Mouse (Mus musculus): ENCODE measurements around the gene Gm20388. TPM values are rescaled to one million over a fixed set of nuclear protein-coding genes. Genes with fewer than 3 reads are reported as not detected.

Gene Gm20388
- polyA plus RNA-seq, 1 experiment from 2014 or later = 5.5 TPM

DNA sequence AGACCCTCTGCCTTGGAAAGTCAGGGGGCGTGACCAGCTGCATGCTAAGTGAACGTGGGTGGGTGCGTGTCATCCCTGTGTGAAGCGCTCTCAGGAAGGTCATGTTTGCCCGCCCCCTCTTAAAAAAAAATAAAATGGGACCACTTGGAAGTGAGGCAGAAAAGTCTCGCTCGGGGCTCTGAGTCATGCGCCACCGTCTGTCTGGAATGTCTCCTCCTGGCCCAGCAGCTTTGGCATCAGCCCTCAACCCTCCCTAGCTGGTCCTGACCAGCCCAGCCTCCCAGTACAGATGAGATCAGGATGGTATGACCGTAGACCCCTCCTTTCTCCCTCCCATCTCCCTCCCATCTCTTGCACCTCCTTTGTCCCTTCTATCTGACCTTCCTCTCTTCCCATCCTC lies 2314.8 kb downstream of the Gm20388 start:
- no peak for DNase-seq (ENCODE audit: extremely low spot score, low spot score)
- Histone ChIP-seq H3K27ac (no peak overlapping the region), H3K27me3 (ENCODE audit: poor library complexity, severe bottlenecking) (peaks cover 53% of the 10 kb centered on the region), H3K9me3 (no peaks in the 10 kb centered on the region), H3K4me3 (no peak overlapping the region), H3K36me3 (replicated peaks) (no peaks in the 10 kb centered on the region), H3K4me1 (peaks cover 37% of the 10 kb centered on the region)
- WGBS = 80% methylated on average over 10 of the region's 10 CpGs

DNA sequence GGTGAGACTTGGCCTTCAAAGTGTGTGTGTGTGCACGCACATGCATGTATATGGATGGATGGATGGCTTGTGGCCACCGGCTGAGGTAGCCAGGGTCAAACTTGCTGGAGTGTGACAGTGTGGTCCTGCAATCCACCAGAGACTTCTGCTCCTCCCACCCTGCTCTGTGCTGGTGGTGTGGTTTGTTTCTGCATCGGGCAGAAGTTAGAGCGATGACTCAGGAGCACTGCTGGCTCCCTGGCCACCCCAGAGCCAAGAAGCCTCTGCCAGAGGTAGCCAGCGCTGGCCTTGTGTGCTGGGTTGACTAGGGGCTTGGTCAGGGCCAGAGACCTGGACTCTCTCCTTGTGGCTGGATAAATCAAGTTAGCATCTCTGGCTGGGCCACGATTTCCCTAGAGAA lies 2316.7 kb downstream of the Gm20388 start:
- no peak for DNase-seq (ENCODE audit: extremely low spot score, low spot score)
- Histone ChIP-seq H3K4me3 (no peak overlapping the region), H3K27ac (no peak overlapping the region), H3K27me3 (ENCODE audit: poor library complexity, severe bottlenecking) (peaks cover 72% of the 10 kb centered on the region), H3K4me1 (peaks cover 56% of the 10 kb centered on the region), H3K9me3 (no peaks in the 10 kb centered on the region), H3K36me3 (replicated peaks) (no peaks in the 10 kb centered on the region)
- WGBS = 85% methylated on average over 6 of the region's 6 CpGs

DNA sequence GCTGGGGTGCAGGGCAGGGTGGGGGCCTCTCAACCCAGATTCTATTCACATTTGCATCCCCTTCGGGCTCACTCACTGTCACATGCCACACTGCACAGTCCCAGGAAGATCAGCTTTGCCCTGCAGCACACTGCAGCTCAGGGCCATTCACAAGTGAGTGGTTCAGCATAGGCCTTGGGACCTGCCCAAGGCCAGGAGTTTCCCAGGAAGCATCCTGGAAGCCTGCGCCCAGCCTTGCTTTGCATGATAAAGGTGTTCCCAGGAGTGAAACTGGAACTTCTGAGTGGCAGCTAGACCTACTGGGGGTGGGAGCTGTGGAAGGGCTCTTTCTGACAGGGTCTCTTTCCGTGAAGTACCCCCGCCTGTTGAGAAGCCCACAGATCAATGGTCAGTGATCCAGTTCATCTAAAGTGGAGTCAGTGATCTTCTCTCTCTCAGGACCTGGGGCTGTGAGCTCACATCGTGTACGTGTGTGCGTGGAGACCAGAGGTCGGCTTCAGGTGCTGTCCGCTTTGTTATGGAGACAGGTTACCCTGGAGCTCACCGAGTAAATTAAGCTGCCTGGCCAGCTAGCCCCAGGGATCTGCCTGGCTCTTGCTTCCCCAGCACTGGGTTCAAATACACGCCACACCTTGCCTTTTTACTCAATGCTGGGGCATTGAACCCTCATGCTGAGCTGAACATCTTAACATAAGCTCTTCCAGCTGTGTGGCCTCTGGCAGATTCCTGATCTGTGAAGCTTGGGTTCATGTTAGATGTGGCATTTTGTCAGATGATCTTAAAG lies 2318.3 kb downstream of the Gm20388 start:
- no peaks in the 10 kb centered on the region for H3K9me3 ChIP-seq
- peaks cover 85% of the 10 kb centered on the region for H3K27me3 ChIP-seq (ENCODE audit: poor library complexity, severe bottlenecking)
- no peak overlapping the region for H3K27ac ChIP-seq
- no peak overlapping the region for H3K4me3 ChIP-seq
- WGBS = 36% methylated on average over 11 of the region's 11 CpGs
- H3K4me1 ChIP-seq = peaks cover 64% of the 10 kb centered on the region
- H3K36me3 ChIP-seq (replicated peaks) = no peaks in the 10 kb centered on the region
- no peak for DNase-seq (ENCODE audit: extremely low spot score, low spot score)

DNA sequence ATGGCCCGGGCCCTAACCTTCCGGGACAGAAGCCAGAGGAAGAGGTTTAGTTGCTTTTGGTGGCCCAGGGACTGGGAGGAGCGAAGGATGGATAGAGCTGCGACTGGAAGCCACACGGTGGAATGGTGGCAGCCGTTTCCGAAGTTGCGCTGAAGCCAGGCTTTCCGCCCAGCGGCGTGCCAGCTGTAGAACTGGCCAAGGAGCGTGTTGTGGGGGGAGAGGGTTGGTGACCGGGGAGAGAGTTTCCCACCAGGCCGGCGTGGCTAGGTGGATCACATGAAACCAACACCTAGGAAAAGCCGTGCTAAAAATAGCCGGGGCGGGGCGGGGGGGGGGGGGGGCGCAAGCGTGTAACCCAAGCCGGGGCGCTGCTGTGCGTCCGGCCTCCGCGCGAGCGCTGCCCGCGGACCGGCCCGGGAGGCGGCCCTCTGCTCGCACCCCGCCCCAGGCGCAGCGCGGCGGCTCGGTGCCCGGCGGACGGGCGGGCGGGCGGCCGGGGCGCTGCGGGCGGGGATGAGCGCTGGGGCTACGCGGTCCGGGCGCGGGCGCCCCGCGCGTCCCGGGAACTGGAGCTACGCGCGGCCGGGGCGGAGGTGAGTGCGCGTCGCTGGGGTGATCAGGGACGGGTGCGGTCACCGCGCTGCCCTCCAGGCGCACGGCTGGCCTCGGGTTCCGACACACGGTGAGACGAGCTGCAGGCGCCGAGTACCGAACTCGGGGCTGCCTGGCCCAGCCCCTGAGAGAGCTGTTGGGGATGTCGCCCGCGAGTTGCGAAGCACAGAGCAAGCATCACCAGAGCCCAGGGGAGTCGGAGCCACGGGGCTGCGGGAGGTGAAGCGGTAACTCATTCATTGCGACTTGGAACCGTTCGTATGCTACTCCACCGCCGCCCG lies 2319.4 kb downstream of the Gm20388 start:
- Histone ChIP-seq H3K36me3 (replicated peaks) (no peaks in the 10 kb centered on the region), H3K27ac (peak overlapping the region; percentile 45), H3K4me1 (peaks cover 60% of the 10 kb centered on the region), H3K4me3 (peak overlapping the region; percentile 64), H3K9me3 (no peaks in the 10 kb centered on the region), H3K27me3 (ENCODE audit: poor library complexity, severe bottlenecking) (peaks cover 94% of the 10 kb centered on the region)
- DNase-seq (ENCODE audit: extremely low spot score, low spot score) = peak; percentile 28
- under 1% methylated on average over 86 of the region's 98 CpGs for WGBS

DNA sequence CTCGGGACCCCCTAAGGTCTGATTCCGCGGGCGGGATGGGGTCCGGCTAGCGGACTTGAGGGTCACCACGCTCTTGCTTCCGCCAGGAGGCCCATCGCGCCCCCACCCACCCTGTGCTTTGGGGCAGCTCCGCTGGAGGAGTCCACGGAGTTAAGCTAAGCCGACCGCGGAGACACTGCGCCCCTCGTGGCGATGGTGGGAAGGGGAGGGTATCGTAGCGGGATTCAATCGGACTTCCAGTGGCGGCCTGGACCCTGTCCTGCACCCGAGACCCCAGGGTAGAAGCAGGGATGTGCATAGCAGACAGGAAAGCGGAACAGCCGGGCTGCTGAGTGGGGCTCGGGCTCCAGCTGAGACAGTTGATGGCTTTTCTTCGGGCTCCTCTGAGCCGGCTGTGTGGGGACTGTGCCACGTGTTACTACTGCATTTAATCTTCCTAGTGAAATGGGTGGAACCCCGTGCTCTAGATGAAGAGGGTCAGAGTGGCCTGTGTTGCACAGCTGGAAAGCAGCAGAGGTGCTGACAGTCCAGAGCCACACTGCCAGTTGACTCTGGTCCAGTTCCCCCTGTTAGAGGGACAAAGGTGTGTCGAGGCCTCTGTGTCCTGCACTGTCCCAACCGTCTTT lies 2320.2 kb downstream of the Gm20388 start:
- Histone ChIP-seq H3K36me3 (replicated peaks) (no peaks in the 10 kb centered on the region), H3K4me1 (peaks cover 53% of the 10 kb centered on the region), H3K9me3 (no peaks in the 10 kb centered on the region), H3K27ac (peak overlapping the region; percentile 45; the same call in 1 of the 2 replicates), H3K4me3 (peak overlapping the region; percentile 64), H3K27me3 (ENCODE audit: poor library complexity, severe bottlenecking) (peaks cover 87% of the 10 kb centered on the region)
- peak; percentile 81 for DNase-seq (ENCODE audit: extremely low spot score, low spot score)
- 6% methylated on average over 32 of the region's 32 CpGs for WGBS

DNA sequence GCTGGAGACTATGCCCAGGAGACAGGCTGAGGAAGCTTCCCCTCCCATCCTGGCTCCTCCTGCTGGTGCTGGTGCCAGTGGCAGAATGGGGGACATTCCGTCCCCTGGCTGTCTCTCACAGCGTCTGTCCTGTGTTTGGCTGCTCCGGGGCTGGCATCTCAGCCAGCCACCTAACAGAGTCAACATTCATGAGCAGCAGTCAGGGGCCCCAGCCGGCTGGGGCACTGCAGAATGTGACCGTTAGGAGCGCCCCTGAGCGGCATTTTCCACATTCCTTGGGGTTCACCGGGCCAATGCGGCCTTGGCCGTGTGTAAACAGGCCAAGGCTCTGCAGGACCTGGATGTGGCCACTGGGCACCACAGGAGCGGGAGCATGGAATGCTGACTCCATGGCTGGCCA lies 2323.4 kb downstream of the Gm20388 start:
- Histone ChIP-seq H3K4me1 (peaks cover 56% of the 10 kb centered on the region), H3K27ac (no peak overlapping the region; the same call in 1 of the 2 replicates), H3K4me3 (no peak overlapping the region), H3K27me3 (ENCODE audit: poor library complexity, severe bottlenecking) (peaks cover 56% of the 10 kb centered on the region), H3K9me3 (no peaks in the 10 kb centered on the region), H3K36me3 (replicated peaks) (no peaks in the 10 kb centered on the region)
- peak; percentile 30 for DNase-seq (ENCODE audit: extremely low spot score, low spot score)
- WGBS = 38% methylated on average over 11 of the region's 11 CpGs

DNA sequence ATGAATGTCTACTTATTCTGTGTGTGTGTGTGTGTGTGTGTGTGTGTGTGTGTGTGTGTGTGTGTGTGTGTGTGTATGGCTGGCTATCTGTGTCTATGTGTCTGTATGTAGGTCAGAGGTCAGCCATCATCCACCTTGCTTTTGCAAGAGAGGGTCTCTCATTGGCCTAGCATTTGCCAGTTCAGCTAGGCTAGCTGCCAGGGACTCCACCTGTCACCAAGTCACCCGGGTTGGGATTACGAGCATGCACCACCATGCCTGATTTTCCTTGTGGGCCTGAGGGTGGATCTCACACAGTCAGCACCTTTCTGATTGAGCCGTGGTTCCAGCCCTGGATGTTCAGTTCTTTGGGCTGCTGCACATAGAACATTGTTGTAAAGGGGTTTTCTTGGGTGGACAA lies 2325.9 kb downstream of the Gm20388 start:
- no peaks in the 10 kb centered on the region for H3K36me3 ChIP-seq (replicated peaks)
- peaks cover 32% of the 10 kb centered on the region for H3K27me3 ChIP-seq (ENCODE audit: poor library complexity, severe bottlenecking)
- no peak for DNase-seq (ENCODE audit: extremely low spot score, low spot score)
- 94% methylated on average over 3 of the region's 3 CpGs for WGBS
- no peaks in the 10 kb centered on the region for H3K9me3 ChIP-seq
- no peak overlapping the region for H3K4me3 ChIP-seq
- no peak overlapping the region for H3K27ac ChIP-seq
- peaks cover 41% of the 10 kb centered on the region for H3K4me1 ChIP-seq

DNA sequence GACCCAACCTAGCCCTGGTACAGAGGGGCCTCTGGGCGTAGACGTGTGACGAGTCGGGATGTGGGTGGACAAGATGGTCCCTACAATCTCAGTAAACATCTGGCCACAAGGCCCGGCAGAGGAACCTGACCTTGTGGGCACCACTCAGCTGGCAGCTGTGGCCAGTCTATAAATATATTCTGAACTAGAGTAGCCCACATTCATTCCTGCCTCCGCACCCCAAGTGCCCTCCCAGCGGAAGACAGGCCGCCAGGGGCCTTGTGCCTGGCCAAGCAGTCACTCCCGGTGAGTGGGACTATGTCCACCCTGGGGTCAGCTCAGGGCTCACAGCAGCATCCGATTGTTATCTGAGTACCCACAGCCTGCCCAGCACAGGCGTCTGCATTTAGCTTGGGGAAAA lies 2327.6 kb downstream of the Gm20388 start:
- Histone ChIP-seq H3K9me3 (no peaks in the 10 kb centered on the region), H3K27me3 (ENCODE audit: poor library complexity, severe bottlenecking) (peaks cover 15% of the 10 kb centered on the region), H3K27ac (no peak overlapping the region), H3K4me1 (peaks cover 27% of the 10 kb centered on the region), H3K36me3 (replicated peaks) (no peaks in the 10 kb centered on the region), H3K4me3 (no peak overlapping the region)
- WGBS = 83% methylated on average over 11 of the region's 11 CpGs
- no peak for DNase-seq (ENCODE audit: extremely low spot score, low spot score)

DNA sequence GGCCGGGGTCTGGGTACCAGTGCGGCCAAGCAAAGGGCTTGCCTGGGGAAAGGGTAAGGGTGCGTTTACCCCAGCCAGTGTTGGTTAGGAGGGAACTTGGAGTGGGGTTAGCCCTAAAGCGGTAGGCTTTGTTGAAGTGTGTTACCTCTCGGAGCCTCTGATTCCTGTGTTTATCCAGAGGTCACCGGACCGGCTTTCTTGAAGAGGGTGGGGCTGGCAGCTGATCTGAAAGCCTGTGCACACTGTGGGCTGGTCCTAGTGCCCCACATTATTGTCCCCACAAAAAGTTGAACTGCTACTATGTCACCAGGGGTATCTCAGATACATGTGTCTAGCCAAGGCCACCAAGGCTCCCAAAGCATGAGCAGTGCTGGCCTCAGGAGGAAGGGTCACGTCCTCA lies 2328.1 kb downstream of the Gm20388 start:
- H3K4me1 ChIP-seq = peaks cover 23% of the 10 kb centered on the region
- 0 out of 2 replicates have a peak, but pooled peaks cover 10% of the 10 kb centered on the region for H3K27me3 ChIP-seq (ENCODE audit: poor library complexity, severe bottlenecking)
- no peaks in the 10 kb centered on the region for H3K36me3 ChIP-seq (replicated peaks)
- no peaks in the 10 kb centered on the region for H3K9me3 ChIP-seq
- 80% methylated on average over 8 of the region's 8 CpGs for WGBS
- DNase-seq (ENCODE audit: extremely low spot score, low spot score) = no peak
- H3K4me3 ChIP-seq = no peak overlapping the region
- H3K27ac ChIP-seq = no peak overlapping the region

DNA sequence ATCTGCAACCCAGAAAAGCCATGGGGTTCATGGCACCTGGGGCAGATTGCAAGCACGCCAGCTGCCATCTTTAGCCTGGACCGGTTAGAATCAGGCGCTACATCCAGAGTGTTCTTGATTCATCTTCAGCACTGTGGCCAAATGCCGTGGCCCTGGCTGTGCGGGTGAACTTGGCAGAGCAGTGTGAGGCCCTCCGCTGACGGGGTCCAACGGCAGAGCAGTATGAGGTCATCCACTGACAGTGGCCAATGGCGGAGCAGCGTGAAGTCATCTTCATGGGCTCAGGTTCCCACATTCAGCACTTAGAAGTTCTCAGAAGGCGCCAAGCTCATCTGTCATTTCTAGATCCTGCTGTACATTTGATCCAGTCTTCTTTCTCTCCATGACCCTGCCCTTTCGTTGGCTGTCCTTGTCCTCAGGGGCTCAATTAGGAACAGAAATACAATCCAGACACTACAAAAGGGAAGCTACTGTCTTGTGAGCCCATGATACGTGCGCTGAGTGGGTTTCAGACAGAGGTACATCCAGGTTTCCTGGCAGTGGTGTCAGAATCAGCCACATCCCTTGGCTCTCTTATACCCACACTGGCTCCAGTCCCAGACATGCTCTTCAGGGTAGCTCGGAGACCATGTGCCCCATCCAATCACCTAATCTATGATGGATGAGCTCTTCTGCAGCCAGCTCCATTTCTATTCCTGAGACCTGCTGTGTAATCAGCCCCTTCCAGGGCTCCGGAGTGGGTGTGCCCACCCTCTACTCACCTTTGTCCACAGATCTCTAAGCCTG lies 2329.8 kb downstream of the Gm20388 start:
- WGBS = 89% methylated on average over 16 of the region's 16 CpGs
- no peak overlapping the region for H3K4me3 ChIP-seq
- H3K9me3 ChIP-seq = no peaks in the 10 kb centered on the region

DNA sequence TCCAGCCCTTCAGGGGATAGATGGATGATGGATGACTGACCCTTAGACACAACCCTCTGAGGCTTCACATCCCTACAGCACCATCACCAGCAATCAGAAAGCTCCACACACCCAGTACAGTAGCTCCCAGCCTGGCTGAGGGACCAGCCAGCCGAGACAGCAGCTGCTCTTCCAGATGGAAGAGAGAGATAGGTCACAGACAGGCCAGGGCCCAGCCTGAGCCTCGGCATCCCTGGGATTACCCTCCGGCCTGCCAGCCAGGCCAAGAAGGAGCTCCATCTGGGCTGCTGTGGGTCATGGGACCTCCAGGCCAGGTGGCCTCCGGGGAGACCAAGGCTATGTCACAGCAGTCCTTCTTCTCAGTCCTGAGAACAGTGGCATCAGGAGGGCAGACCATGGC lies 2332.7 kb downstream of the Gm20388 start:
- no peak overlapping the region for H3K27ac ChIP-seq
- H3K4me3 ChIP-seq = no peak overlapping the region
- no peak for DNase-seq (ENCODE audit: extremely low spot score, low spot score)
- H3K9me3 ChIP-seq = no peaks in the 10 kb centered on the region
- 87% methylated on average over 4 of the region's 4 CpGs for WGBS
- H3K27me3 ChIP-seq (ENCODE audit: poor library complexity, severe bottlenecking) = no peaks in the 10 kb centered on the region
- H3K36me3 ChIP-seq (replicated peaks) = no peaks in the 10 kb centered on the region
- peaks cover 31% of the 10 kb centered on the region for H3K4me1 ChIP-seq

More for the DNA sequence above, 2329.8 kb downstream of the Gm20388 start:
- H3K4me1 ChIP-seq = peaks cover 13% of the 10 kb centered on the region
- no peak overlapping the region for H3K27ac ChIP-seq
- H3K36me3 ChIP-seq (replicated peaks) = no peaks in the 10 kb centered on the region
- DNase-seq (ENCODE audit: extremely low spot score, low spot score) = no peak
- H3K27me3 ChIP-seq (ENCODE audit: poor library complexity, severe bottlenecking) = no peaks in the 10 kb centered on the region

DNA sequence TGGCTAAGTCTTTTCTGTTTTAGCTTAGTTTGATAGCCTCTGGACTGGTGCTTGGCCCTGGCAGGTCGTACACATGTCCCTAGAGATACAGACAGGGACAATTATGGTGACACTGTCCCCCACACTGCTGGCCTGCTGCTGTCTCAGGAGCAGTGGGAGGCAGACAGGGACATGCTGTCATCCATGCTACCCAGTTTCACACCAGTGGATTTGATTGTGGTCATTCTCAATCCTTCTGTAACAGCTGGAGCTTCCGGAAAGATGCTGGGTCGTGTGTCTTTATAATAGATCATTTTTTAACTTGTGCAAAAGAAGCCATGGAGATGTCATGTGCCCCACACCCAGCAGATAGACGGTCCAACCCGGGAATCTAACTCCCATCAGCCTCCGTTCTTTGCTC lies 2334.5 kb downstream of the Gm20388 start:
- peaks cover 24% of the 10 kb centered on the region for H3K4me1 ChIP-seq
- H3K9me3 ChIP-seq = no peaks in the 10 kb centered on the region
- 86% methylated on average over 6 of the region's 6 CpGs for WGBS
- H3K27me3 ChIP-seq (ENCODE audit: poor library complexity, severe bottlenecking) = 0 out of 2 replicates have a peak, but pooled peaks cover 2% of the 10 kb centered on the region
- H3K27ac ChIP-seq = no peak overlapping the region
- no peak overlapping the region for H3K4me3 ChIP-seq
- DNase-seq (ENCODE audit: extremely low spot score, low spot score) = no peak
- no peaks in the 10 kb centered on the region for H3K36me3 ChIP-seq (replicated peaks)
